8 mouse cellular contexts compared by ENCODE assay signal in genomic region chr4:139091478-139092355, GRCm38 (mm10). TPM values are rescaled to one million over a fixed set of nuclear protein-coding genes. Genes with fewer than 3 reads are reported as not detected.
A peak's percentile ranks its signal among the peaks of the same experiment; 100 is the strongest.
DNase-seq lines count a peak whose midpoint lies in the region; ATAC-seq and TF ChIP-seq lines count a peak whose summit lies in the region.

No protein-coding gene starts in this region.

- no peak for ATAC-seq in heart, embryonic 15.5 days (replicated peaks; ENCODE audit: insufficient number of reproducible peaks, insufficient read depth, low FRiP score, low read depth)
- no peak for ATAC-seq in liver, embryonic 13.5 days (ENCODE audit: low read depth)
- ATAC-seq in stomach, embryonic 14.5 days (ENCODE audit: insufficient number of reproducible peaks, insufficient read depth, low FRiP score, low read depth), result no peak

- H3K4me2 ChIP-seq in heart, embryonic 15.5 days, result peak overlapping the region; percentile 100
- peak overlapping the region; percentile 67 for H3K4me2 ChIP-seq in liver, embryonic 13.5 days
- H3K4me2 ChIP-seq in stomach, embryonic 14.5 days (replicated peaks; ENCODE audit: low read depth, low read length), result peak overlapping the region; percentile 96

- no peaks in the 10 kb centered on the region for H3K9me3 ChIP-seq in heart, embryonic 15.5 days (replicated peaks)
- no peaks in the 10 kb centered on the region for H3K9me3 ChIP-seq in liver, embryonic 13.5 days (replicated peaks)
- H3K9me3 ChIP-seq in stomach, embryonic 14.5 days (ENCODE audit: control insufficient read depth, low read depth, low read length), result 0 out of 2 replicates have a peak, but pooled peaks cover 2% of the 10 kb centered on the region

- peak overlapping the region; percentile 80 for H3K27ac ChIP-seq in layer of hippocampus, adult 2 months
- H3K27ac ChIP-seq in heart, embryonic 15.5 days, result peak overlapping the region; percentile 48; the same call in 1 of the 2 replicates
- no peak overlapping the region for H3K27ac ChIP-seq in liver, embryonic 13.5 days
- H3K27ac ChIP-seq in stomach, embryonic 14.5 days (ENCODE audit: low read length), result no peak overlapping the region; the same call in 1 of the 2 replicates

- H3K9ac ChIP-seq in heart, embryonic 15.5 days, result peak overlapping the region; percentile 78
- H3K9ac ChIP-seq in liver, embryonic 13.5 days, result peak overlapping the region; percentile 26; the same call in 1 of the 2 replicates
- peak overlapping the region; percentile 70 for H3K9ac ChIP-seq in stomach, embryonic 14.5 days (replicated peaks; ENCODE audit: low read depth, low read length)

- no peak for DNase-seq in layer of hippocampus, adult 2 months (ENCODE audit: low spot score in 2 of 2)
- DNase-seq in layer of hippocampus, adult 9-11 months, result no peak
- peak; percentile 63 for DNase-seq in embryo, embryonic 10.5 days (ENCODE audit: low spot score)
- no peak for DNase-seq in liver, embryonic 13.5 days
- DNase-seq in thymus, postnatal 14 days, result no peak
- no peak for DNase-seq in left cerebral cortex, adult 9 months (ENCODE audit: low spot score in 2 of 2)

- 8% methylated on average over 28 of the region's 28 CpGs for WGBS in heart, embryonic 15.5 days
- WGBS in liver, embryonic 13.5 days (ENCODE audit: insufficient replicate concordance), result 10% methylated on average over 28 of the region's 28 CpGs
- WGBS in stomach, embryonic 14.5 days, result 7% methylated on average over 28 of the region's 28 CpGs

- TF ChIP-seq CTCF in layer of hippocampus, adult 2 months (conservative IDR thresholded peaks at IDR 0.05), result no peak

- H3K36me3 ChIP-seq in heart, embryonic 15.5 days, result no peaks in the 10 kb centered on the region
- no peaks in the 10 kb centered on the region for H3K36me3 ChIP-seq in liver, embryonic 13.5 days
- H3K36me3 ChIP-seq in stomach, embryonic 14.5 days (ENCODE audit: control insufficient read depth, insufficient read depth, low read length), result no peaks in the 10 kb centered on the region; the same call in 1 of the 2 replicates

- H3K4me3 ChIP-seq in layer of hippocampus, adult 2 months, result peak overlapping the region; percentile 65
- peak overlapping the region; percentile 74 for H3K4me3 ChIP-seq in heart, embryonic 15.5 days
- peak overlapping the region; percentile 54 for H3K4me3 ChIP-seq in liver, embryonic 13.5 days (replicated peaks)
- peak overlapping the region; percentile 70 for H3K4me3 ChIP-seq in stomach, embryonic 14.5 days (ENCODE audit: low read depth, low read length)

- peaks cover 40% of the 10 kb centered on the region for H3K27me3 ChIP-seq in heart, embryonic 15.5 days
- H3K27me3 ChIP-seq in liver, embryonic 13.5 days, result peaks cover 95% of the 10 kb centered on the region
- H3K27me3 ChIP-seq in stomach, embryonic 14.5 days (ENCODE audit: control insufficient read depth, insufficient read depth, low read length), result peaks cover 2% of the 10 kb centered on the region; the same call in 1 of the 2 replicates

- peaks cover 46% of the 10 kb centered on the region for H3K4me1 ChIP-seq in heart, embryonic 15.5 days (replicated peaks)
- peaks cover 15% of the 10 kb centered on the region for H3K4me1 ChIP-seq in liver, embryonic 13.5 days (replicated peaks)
- peaks cover 17% of the 10 kb centered on the region; the same call in 1 of the 2 replicates for H3K4me1 ChIP-seq in stomach, embryonic 14.5 days (ENCODE audit: control insufficient read depth, insufficient read depth, low read length)

RNA-seq across cellular contexts. Expression of gene Nbl1, which starts 1.1 kb away (rescaled TPM):
- 10 to 100 TPM; 84.4 to 89.9 TPM for total RNA-seq in layer of hippocampus, adult 2 months (2021)
- polyA plus RNA-seq in heart, embryonic 15.5 days (2015; fragmentation: Nextera tagmentation; extraction: Ambion mirVana), result 21.4 and 34.5 TPM in 2 replicates
- polyA plus RNA-seq in liver, embryonic 13.5 days (2015; fragmentation: Nextera tagmentation; extraction: Ambion mirVana), result 1.6 and 2.0 TPM in 2 replicates
- polyA plus RNA-seq in stomach, embryonic 14.5 days (2014; fragmentation: Nextera tagmentation; extraction: Ambion mirVana), result 42.9 and 49.7 TPM in 2 replicates

RNA-seq across cellular contexts. Expression of gene Htr6, which starts 16.3 kb away (rescaled TPM):
- 1 to 10 TPM; 7.3 to 7.6 TPM for total RNA-seq in layer of hippocampus, adult 2 months (2021)
- not detected in 2 replicates for polyA plus RNA-seq in heart, embryonic 15.5 days (2015; fragmentation: Nextera tagmentation; extraction: Ambion mirVana)
- not detected in 2 replicates for polyA plus RNA-seq in liver, embryonic 13.5 days (2015; fragmentation: Nextera tagmentation; extraction: Ambion mirVana)
- polyA plus RNA-seq in stomach, embryonic 14.5 days (2014; fragmentation: Nextera tagmentation; extraction: Ambion mirVana), result not detected in 2 replicates

RNA-seq across cellular contexts. Expression of gene Minos1, which starts 39.2 kb away (rescaled TPM):
- total RNA-seq in layer of hippocampus, adult 2 months (2021), result 100 to 1,000 TPM; 184 to 196 TPM
- 589 and 818 TPM in 2 replicates for polyA plus RNA-seq in heart, embryonic 15.5 days (2015; fragmentation: Nextera tagmentation; extraction: Ambion mirVana)
- 403 and 435 TPM in 2 replicates for polyA plus RNA-seq in liver, embryonic 13.5 days (2015; fragmentation: Nextera tagmentation; extraction: Ambion mirVana)
- polyA plus RNA-seq in stomach, embryonic 14.5 days (2014; fragmentation: Nextera tagmentation; extraction: Ambion mirVana), result 477 and 482 TPM in 2 replicates

Comparison
In these comparisons a context has a peak if more than half of its experiments do, and no peak if none do; other contexts are left out.
1. H3K27ac ChIP-seq: peak in layer of hippocampus, adult 2 months (single experiment) and heart, embryonic 15.5 days (single experiment); none in liver, embryonic 13.5 days (single experiment) and stomach, embryonic 14.5 days (single experiment).
2. H3K9ac ChIP-seq: peak in every context shown above with its lines; median percentile 78 in heart, embryonic 15.5 days; 70 in stomach, embryonic 14.5 days; 26 in liver, embryonic 13.5 days.
3. Peak in every context shown above with its lines, with median percentiles within 50 percentile points of each other: H3K4me3 ChIP-seq and H3K4me2 ChIP-seq.